Mouse (Mus musculus) thymus, postnatal 14 days (tissue): ENCODE measurements around the gene Gm44511.
"Not testable (repeated sequence)": the region's sequence is repeated elsewhere in the genome, so short reads cannot be mapped to it uniquely, and the experiment has no call there.

ENCODE experiments used
- DNase-seq: peaks from one replicate; pipeline ENCODE4 v3.0.0; 2021

The Gm44511 gene

DNA sequence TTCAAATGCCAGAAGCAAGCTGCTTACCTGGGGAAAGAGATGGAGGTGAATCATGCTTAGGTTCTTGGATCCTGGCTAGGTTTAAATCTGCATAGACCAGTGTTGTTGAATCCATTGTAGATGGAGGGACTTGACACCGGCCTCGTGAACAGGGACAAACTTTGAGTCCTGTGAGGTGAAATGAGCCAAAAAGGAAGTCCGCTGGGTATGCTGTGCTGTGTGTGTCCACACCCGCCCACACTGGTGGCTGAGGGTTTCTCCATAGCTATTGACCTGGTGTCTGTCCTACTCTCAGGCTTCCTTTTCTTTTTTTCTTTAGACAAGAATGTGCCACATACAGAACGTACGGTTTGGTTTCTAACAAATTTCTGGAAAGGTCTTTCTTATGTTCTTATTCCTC is at the start of gene Gm44511, which contains the start of gene Klrb1b:
TSS of gene Gm44511 (minus strand) at position 184 of the 400 bp plus-strand sequence.
TSS of gene Klrb1b (minus strand) at position 200 of the 400 bp plus-strand sequence.
- no peak for DNase-seq

DNA sequence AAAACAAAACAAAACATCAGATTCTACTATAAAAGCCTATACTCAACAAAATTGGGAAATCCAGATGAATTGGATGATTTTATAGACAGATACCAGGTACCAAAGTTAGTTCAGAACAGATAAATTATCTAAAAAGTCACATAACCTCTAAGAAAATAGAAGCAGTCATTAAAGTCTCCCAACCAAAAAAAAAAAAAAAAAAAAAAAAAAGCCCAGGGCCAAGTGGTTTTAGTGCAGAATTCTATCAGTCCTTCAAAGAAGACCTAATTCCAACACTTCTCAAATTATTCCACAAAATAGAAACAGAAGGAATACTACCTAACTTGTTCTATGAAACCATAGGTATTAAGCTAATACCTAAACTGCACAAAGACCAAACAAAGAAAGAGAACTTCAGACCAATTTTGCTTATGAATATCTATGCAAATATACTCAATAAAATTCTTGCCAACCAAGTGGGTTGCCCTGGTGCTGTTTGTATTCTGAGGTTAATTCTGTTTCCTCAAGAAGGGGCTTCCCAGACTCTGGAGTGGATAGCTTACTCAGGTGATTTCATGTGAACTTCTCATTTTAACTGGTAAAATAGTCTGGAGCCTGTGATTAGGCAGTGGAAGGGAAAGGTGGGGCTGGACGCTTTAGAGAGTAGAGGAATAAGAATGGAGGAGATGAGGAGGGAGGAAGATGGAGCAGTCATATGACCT is 45.9 kb upstream of the Gm44511 start:
- DNase-seq, result no peak

DNA sequence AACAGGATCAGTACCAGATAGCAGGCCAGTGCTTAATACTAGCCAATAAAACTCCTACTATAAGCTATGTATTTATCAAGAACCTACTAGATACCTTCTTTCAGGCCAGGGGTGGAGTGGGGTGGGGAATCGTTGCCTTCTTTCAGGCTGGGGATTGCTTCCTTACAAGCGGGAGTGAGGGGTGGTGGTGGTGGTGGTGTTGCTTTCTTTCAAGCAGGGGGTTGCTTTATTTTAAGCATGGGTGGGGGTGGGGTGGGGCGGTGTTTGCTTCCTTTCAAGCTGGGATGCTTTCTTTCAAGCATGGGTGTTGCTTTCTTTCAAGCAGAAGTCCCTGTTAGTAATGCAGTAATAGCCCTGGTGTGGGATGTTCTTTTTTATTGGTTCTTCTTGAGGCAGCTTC is 42.7 kb upstream of the Gm44511 start:
- DNase-seq, result peak; percentile 67

DNA sequence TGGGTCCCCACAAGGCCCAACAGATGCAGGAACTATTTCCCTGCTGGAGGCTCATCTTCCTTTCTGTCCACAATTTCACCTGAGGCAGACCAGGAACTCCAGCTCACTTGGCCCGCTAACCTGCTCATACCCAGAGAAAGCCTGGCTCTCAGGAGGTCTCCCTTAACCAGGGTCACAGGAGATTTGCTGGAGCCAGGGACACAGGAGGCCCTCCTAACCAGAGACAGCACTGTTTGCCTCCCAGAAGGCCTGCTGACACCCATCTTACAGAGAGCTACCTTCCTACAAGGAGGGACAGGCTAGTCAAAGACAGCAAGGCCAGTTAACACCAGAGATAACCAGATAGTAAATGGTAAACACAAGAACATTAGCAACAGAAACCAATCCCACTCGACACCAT is 31.9 kb upstream of the Gm44511 start:
- no peak for DNase-seq

DNA sequence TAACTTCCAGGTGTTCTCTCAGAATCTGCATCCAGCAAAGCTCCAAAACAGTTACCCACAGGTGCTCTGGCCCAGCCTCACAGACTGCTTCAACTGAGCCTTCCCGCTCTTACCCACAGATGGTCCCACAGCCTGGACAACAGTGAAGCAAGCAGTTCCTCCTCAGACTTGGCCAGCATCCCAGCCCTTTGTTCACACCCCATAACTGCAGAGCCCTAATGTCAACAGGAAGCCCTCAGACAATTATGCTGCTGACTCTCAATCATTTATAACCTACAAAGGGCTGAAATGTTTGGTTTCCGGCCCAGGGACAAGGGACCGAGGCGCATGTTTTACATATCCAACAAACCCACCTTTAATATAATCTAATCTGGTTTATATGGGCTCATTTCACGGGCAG is 30.1 kb upstream of the Gm44511 start:
- DNase-seq, result peak; percentile 27

DNA sequence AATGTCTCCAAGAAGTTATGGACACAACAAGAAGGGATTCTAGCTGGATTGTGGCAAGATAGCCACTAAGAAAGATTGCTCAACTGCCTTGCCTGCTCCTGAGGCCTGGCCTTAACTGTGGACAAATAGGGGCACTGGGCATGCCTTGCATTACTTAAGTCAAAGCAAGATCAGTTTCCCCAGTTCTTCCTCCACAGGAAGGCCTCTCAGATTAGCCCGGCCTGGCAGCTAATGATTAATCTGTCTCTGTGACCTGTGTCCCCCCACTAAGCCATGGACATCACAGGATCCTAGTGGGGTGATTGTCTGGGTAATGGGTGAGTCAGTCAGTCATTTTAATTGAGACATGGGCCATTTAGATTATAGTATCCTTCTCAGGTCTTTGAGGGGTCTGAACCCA is 29.4 kb upstream of the Gm44511 start:
- no peak for DNase-seq

DNA sequence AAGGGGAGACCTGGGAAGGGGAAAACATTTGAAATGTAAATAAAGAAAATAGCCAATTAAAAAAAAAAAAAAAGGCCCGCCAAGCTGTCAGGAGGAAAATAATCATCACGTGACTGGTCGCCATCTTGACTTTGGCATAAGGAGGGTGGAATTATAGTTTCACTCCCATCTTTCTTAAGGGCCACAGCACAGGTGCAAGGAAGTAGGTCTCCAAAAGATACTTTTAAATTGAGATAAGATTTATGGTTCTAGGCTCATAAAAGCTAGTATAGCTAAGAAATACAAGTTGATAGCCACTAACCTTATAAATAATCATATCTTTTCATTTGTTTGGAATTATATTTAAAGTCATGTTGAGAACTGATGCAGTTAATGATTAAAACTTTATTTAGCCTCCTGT is 28.8 kb upstream of the Gm44511 start:
- DNase-seq, result no peak

DNA sequence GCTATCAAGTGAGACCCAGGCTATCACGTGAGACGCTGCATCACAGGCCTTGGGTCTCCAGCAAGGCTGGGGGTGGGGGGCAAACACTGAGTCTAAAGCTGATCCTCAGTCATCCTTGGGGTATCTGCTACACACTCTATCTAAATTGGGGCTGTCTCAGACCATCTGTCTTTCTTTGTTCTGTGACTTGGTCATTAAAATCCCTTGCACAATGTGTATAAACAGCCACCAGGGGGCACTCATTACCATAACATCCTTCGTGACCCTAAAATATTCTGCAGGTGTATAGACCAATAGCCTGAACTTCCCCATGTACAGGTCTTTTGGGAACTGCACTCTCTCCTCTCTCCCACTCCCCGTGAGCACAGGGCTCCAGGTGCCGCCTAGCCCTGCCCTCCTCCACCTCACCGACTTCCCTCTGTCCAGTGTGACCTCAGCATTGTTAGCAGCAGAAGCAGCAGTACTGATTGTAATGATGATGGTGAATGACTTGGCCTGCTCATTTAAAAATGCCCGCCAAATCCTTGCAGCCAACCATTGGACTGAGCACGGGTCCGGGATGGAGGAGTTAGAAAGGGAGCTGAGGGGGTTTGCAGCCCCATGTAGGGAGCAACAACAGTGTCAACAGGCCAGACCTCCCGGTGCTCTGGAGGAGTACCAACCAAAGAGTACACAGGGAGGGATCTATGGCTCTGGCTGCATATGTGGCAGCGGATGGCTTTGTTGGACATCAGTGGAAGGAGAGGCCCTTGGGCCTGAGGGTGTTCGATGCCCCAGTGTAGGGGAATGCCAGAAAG is 28.1 kb upstream of the Gm44511 start:
- DNase-seq, result peak; percentile 85

DNA sequence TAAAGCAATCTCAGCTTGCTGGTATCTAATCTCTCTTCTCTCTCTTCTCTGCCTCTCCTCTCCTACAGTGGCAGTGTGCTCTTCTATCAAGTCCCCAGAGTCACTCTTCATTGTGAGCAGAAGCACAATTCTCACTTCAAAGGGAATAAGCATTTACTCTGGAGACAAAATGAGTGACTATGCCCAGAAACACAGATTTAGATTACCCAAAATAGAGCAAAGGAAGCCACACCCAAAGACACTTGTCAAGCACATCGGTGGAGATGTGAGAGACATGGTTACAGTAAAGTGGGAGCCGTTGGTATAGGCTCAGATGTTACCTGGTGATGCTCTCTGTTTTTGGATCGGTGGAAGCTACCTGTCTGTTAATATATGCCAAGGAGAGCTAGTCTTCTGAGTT is 26.7 kb upstream of the Gm44511 start:
- no peak for DNase-seq

DNA sequence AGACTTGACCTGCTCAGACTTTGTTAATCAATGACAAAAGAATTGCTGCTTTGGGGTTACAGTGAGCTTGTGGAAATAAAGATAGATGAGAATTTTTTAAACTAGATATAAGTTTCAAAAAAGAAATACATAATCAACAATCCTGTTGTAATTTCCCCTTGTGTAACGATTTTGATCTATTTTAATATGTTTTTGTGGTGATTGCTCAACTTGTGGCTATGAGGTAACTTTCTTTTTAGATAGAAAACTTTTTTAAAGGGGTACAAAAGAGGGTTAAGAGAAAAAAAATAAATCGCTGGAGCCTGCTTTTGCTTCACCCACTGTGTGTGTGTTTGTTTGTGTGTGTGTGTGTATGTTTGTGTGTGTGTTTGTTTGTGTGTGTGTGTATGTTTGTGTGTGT is 25.0 kb upstream of the Gm44511 start:
- no peak for DNase-seq

DNA sequence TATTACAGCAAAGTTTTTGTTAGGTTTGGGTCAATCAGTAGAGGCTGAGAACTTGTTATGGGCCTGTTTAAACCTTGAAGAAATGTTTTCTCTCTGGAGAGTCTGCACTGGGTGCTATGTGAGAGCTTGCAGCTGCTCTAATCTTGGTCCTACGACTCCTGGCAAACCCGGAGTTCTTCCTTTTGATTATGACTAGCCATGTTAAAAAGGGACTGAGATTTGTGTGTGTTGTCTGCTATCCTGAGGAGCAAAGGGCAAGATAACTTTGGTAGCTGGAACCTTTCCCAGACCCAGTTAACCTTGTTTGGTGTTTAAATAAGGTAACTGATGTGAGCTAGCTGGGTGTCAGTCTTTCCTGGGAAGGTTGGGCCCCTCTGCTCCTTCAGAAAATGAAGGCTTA is 24.6 kb upstream of the Gm44511 start:
- DNase-seq, result no peak

DNA sequence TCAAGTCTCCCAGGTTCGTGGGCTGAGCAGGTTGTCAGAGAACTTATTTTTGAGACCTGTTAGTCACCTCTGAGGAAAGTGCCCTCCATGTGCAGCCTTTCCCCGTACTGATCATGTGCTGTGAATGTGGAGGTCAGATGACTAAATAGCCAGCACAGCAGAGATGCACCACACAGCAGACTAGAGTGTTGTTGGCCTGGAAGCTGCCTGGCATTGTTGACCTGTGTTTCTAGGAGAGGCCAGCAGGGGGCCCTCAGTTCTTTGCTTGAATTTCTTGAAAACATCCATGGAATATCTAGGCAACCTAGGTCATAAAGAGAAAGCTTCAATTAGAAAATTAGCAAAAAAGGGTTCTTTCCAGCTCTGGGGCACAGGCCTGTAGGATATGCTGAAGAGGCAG is 23.8 kb upstream of the Gm44511 start:
- DNase-seq, result no peak

DNA sequence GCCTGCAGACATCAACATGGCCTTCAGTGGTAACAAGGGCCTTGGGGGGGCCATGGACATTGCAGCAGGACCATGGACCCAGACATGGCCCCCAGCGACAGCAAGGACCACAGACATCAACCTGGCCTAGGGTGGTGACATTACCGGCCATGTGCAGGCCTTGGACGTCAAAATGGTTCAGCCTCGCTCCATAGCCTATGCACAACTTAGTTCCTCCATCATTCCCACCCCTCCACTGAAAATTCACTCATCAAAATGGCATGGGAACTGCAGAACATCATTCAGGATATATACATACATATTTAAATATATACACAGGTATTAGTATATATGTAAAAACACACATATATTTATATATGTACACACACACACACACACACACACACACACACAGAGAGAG is 21.3 kb upstream of the Gm44511 start:
- no peak for DNase-seq

DNA sequence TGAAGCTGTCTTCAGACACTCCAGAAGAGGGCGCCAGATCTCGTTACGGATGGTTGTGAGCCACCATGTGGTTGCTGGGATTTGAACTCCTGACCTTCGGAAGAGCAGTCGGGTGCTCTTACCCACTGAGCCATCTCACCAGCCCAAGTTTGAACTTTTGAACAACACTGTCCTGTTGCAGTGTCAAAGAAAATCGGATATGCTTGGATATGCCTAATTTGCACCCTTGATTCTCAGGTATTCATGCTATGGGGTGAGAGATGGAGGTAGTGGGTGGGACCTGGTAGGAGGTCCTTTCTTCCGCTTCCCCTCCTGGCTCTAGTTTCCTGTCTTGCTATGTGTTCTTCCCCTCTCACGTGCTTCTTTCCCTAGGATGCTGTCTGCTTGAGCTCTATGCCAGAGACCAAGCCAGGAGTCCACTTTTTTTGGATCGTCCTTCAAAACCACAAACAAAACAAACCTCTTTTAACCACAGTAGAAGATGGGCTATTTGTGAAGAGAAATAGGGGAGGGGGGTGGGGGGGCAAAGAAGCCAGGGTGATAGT is 20.0 kb upstream of the Gm44511 start:
- no peak for DNase-seq

DNA sequence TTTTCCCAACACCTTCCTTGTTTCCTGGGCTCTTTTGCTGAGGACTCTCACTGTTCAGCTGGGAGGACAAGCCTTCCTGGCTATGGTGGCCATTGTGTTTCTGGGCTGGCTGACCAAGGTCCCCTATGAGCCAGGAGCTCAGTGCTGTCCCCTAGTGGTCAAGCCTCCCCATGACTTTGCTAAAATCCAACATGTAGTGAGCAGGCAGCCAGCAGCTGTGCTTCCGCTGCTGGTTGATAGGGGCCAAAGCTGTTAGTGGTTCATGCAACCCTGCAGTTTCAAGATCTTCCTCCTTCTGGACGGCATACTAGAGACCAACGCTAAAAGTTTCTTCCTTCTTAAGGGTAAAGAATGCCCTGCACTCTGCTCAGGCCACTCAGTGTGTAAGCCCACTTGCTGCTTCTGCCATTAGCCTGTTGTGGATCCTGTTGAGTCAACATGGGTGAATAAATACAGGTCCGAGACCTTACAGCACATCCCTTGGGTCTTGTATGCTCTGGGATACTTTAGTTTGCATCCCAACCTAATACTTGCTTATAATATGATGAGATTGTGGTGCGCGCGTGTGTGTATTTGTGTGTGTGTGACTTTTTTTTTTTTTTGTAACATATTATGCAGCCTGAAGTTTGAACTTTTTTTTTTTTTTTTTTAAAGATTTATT is 19.3 kb upstream of the Gm44511 start:
- peak; percentile 89 for DNase-seq

DNA sequence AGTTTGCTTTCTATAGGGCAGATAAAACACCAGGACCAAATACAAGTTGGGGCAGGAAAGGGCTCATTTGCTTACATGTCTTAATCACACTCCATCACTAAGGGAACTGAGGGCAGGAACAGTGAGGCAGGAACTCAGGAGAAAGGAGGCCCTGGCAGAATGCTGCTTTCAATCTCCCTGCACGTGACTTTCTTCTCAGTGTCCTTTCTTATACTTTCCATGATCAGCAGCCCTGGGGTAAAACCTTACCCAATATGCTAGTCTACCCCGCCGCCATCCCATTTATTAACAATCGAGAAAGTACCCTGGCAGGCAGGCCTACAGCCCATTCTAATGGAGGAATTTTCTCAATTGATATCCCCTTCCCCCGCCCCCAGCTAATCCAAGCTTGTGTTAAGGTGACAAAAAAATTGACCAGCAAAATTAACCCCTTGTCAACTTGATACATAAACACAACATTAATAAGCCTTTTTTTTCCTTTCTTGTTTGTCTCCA is 18.5 kb upstream of the Gm44511 start:
- DNase-seq, result no peak

DNA sequence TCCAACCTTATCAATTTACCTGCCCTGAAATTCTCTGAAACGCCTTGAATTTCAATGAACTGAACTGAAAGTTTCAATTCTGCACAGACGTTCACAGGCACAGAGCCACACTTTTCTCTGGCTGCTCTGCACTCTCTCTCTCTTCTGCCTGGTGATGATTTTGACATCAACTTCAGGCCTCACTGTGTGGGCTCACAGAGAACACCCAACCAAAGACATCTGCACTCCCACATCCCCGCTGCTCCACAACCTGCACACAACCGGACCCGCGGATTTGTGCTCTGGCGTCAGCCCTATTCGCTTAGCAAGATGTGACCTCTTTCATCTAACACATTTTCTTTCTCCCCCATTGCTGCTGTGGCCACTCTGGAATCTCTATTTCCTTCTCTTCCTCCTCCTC is 18.0 kb upstream of the Gm44511 start:
- no peak for DNase-seq

DNA sequence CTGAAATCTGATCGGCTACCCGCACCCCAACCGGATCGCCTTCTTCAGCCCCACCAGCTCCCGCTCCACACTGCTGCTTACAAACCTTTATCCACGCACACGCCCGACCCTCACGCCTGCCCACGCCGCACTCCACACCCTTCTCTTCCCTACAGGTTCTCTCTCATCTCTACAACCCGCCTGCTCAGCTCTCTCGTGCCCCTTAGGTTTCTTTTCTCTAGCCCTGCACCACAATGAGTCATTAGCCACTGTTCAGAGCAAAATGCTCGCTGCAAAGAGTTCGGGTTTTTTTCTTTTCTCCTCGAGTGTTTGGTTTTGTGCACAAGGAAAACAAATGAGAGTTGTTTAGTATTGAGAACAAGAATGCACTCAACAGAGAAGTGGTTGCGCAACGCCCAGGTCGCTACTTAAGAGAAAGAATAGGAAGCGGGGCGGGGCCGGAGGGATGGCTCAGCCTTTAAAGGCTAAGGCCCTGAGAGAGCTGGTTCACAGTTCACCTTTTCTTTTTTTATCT is 17.4 kb upstream of the Gm44511 start:
- peak; percentile 68 for DNase-seq

DNA sequence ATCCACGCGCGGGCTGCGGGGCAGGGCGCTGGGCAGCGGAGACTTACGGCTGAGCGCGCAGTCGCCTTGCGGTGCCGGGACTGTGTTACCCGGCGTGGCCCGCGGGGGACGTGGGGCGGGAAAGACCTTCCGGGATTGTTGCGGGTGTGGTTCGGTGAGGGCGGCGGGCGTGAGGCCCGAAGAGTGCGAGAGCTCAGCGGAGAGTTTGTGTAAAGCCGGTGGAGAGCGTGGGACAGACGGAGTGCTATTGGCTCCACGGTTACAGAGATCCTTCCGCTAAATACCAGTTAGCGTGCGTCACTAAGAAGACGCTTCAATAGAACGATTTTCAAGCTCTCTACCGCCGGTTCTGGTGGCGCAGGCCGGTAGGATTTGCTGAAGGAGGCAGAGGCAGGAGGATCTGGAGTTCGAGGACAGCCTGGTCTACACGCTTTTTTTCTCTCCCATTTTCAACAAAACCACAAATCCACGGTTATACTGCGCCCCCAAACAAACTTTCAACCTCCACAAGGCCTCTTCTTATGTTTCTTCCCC is 16.9 kb upstream of the Gm44511 start:
- DNase-seq, result peak; percentile 88

DNA sequence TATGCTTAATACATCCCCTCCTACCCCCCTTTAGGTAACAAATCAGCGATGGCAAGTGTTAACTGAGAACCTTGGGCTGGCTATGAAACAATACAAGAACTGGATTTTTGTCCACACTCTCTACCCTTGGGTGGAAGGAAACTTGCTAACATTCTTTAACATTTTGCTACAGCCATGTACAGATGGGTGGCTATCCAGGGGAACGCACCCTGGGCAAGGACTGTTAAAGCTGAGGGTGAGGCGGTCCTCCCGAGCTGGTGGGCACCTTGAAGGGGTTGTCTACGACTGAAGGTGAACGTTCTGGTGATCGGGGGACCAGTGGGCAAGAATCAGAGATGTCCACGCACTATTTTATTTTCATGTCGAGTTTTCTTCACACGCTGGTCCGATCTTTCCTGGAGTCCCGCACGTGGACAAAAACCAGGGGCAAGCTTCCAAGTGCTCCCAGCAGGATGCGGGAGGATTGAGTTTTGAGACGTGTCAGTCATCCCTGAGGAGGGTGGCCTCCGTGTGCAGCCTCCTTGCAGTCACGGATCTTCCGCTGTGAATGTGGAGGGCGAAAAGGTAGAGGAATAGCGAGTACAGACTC is 16.3 kb upstream of the Gm44511 start:
- no peak for DNase-seq

DNA sequence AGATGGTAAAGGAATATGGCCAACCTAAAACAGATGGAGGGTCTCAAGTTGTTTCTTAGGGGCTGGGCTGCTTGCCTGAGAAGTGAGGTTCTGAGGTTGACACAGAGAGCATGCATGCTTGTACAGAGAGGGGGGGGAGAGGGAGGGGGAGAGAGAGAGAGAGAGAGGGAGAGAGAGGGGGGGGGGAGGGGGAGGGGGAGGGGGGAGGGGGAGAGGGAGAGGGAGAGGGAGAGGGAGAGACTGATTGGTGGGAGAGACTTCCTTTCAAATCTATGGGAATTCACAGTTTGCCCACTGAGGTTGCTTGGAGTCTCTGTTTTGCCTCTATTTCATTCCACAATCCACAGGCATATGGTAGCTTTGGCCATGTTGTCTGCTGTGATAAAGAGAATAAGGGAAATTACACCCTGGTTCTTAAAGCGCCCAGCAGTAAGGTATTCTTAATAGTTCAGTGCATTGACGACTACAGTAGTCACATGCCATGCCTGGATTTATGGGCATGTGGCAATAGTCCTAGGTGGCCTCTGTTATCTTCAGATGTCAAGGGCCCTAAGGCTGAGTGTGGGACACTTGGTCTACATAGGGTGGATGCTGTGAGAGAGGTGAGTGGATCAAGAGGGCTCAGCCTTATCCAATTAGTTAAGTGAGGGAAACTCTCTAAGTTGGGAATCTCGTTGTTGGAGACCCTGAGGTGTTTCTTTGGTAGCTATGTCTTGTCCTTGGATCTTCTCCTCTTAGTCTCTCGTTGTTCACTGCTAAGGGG is 15.4 kb upstream of the Gm44511 start:
- DNase-seq, result no peak

DNA sequence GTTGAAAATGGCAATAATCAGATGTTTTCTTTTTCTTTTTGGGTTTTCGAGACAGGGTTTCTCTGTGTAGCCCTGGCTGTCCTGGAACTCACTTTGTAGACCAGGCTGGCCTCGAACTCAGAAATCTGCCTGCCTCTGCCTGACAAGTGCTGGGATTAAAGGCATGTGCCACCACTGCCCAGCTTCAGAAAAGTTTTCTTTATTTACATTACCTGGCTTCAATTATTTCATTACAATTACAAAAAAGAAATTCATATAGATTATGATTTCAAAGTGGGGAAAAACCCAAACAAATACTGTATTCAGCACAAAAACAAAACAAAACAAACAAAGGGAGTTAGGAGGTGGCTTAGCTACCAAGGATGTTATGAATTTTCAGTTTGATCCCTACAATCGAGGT is 14.6 kb upstream of the Gm44511 start:
- not testable (repeated sequence) for DNase-seq
